8 mouse cellular contexts compared by ENCODE assay signal in the genomic region with DNA sequence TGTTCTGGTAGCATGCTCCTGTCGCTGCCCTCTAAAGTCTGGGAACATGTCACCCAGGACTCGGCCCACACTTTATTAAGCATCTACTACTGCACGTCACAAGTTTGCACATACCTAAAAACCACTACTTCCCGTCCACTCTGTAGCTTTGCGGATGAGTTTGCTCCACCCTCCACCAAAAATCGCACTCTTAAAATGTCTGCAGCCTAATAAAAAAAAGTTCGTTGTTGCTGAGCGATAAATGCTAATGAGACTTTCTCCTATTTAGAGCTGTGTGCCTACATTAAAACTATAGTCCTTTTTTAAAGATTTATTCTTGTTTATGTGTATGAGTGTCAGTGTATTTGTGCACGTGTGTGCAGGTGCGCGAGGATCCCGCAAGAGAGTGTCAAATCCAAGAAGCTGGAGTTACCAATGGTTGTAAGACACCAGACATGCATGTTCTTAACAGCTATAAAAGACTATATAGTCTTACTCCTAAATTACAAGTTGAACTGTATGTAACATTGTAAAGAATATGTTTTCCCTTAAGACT. TPM values are rescaled to one million over a fixed set of nuclear protein-coding genes. Genes with fewer than 3 reads are reported as not detected.
DNase-seq lines count a peak whose midpoint lies in the region; ATAC-seq and TF ChIP-seq lines count a peak whose summit lies in the region.

No protein-coding gene starts in this region.

- 42% methylated on average over 12 of the region's 12 CpGs for WGBS in midbrain, postnatal 0 days

- H3K36me3 ChIP-seq in midbrain, postnatal 0 days (ENCODE audit: insufficient read depth, low read length), result no peaks in the 10 kb centered on the region; the same call in 1 of the 2 replicates

- TF ChIP-seq CTCF in layer of hippocampus, adult 2 months (conservative IDR thresholded peaks at IDR 0.05), result no peak
- no peak for TF ChIP-seq CTCF in midbrain, postnatal 0 days (IDR thresholded peaks at IDR 0.05)

- H3K4me1 ChIP-seq in midbrain, postnatal 0 days (ENCODE audit: insufficient read depth, low read length), result no peaks in the 10 kb centered on the region

- peak overlapping the region; percentile 95 for H3K4me3 ChIP-seq in layer of hippocampus, adult 2 months
- H3K4me3 ChIP-seq in midbrain, postnatal 0 days (ENCODE audit: low read depth, low read length), result peak overlapping the region; percentile 78

- peak overlapping the region; percentile 86 for H3K27ac ChIP-seq in layer of hippocampus, adult 2 months
- peak overlapping the region; percentile 69; the same call in 1 of the 2 replicates for H3K27ac ChIP-seq in midbrain, postnatal 0 days (ENCODE audit: low read depth, low read length)

- no peaks in the 10 kb centered on the region for H3K27me3 ChIP-seq in midbrain, postnatal 0 days (ENCODE audit: insufficient read depth, low read length)

- DNase-seq in layer of hippocampus, adult 2 months (ENCODE audit: low spot score in 2 of 2), result no peak
- no peak for DNase-seq in layer of hippocampus, adult 8-10 months (ENCODE audit: low spot score in 2 of 2)
- DNase-seq in c-Kit-positive CD71-positive TER-119-negative erythroid progenitor cells, embryonic 14.5 days (ENCODE audit: low read depth), result peak; percentile 27
- no peak for DNase-seq in midbrain, postnatal 0 days (ENCODE audit: low spot score)
- no peak for DNase-seq in retina, postnatal 1 day
- DNase-seq in right cerebral cortex, postnatal 14 days, result no peak
- no peak for DNase-seq in cerebellum, postnatal 10 days

- peak; percentile 14 for ATAC-seq in inflammation-experienced regulatory T-cells, adult 6 months
- ATAC-seq in midbrain, postnatal 0 days (ENCODE audit: low FRiP score), result no peak

- peak overlapping the region; percentile 73 for H3K4me2 ChIP-seq in midbrain, postnatal 0 days (ENCODE audit: low read depth, low read length, poor library complexity, severe bottlenecking)

- H3K9me3 ChIP-seq in midbrain, postnatal 0 days (ENCODE audit: low read length), result no peaks in the 10 kb centered on the region

- H3K9ac ChIP-seq in midbrain, postnatal 0 days (replicated peaks; ENCODE audit: low read length, poor library complexity, severe bottlenecking), result peak overlapping the region; percentile 75

RNA-seq across cellular contexts. Expression of gene Ikbip, which starts 0.7 kb away (rescaled TPM):
- 10 to 100 TPM; 16.3 to 17.2 TPM for total RNA-seq in layer of hippocampus, adult 2 months (2021)
- 10 to 100 TPM; 15.5 to 21.6 (median 19.1) TPM for total RNA-seq in layer of hippocampus, adult 8-10 months (2022)
- 1 to 10 TPM; 5.3 to 8.6 (median 6.9) TPM for polyA plus RNA-seq in inflammation-experienced regulatory T-cells, adult 6 months (2017; shearing (Covaris generic))
- total RNA-seq in midbrain, postnatal 0 days (2014; rRNA removed), result 15.4 and 17.3 TPM in 2 replicates
- polyA plus RNA-seq in midbrain, postnatal 0 days (2015; fragmentation: Nextera tagmentation; extraction: Ambion mirVana), result 16.9 and 17.7 TPM in 2 replicates

RNA-seq across cellular contexts. Expression of gene Apaf1, which starts 0.9 kb away (rescaled TPM):
- 10 to 100 TPM; 12.7 to 15.4 TPM for total RNA-seq in layer of hippocampus, adult 2 months (2021)
- total RNA-seq in layer of hippocampus, adult 8-10 months (2022), result 10 to 100 TPM; 12.3 to 14.4 (median 13.8) TPM
- 10 to 100 TPM in 2 of 3 experiments, 1 to 10 TPM in 1; 6.9 to 23.2 (median 11.6) TPM for polyA plus RNA-seq in inflammation-experienced regulatory T-cells, adult 6 months (2017; shearing (Covaris generic))
- total RNA-seq in midbrain, postnatal 0 days (2014; rRNA removed), result 29.5 and 57.1 TPM in 2 replicates
- polyA plus RNA-seq in midbrain, postnatal 0 days (2015; fragmentation: Nextera tagmentation; extraction: Ambion mirVana), result 14.2 and 16.4 TPM in 2 replicates

RNA-seq across cellular contexts. Expression of gene Slc25a3, which starts 40.4 kb away (rescaled TPM):
- total RNA-seq in layer of hippocampus, adult 2 months (2021), result 100 to 1,000 TPM; 485 to 491 TPM
- total RNA-seq in layer of hippocampus, adult 8-10 months (2022), result 100 to 1,000 TPM; 490 to 567 (median 535) TPM
- polyA plus RNA-seq in inflammation-experienced regulatory T-cells, adult 6 months (2017; shearing (Covaris generic)), result 100 to 1,000 TPM; 227 to 247 (median 243) TPM
- 427 and 430 TPM in 2 replicates for total RNA-seq in midbrain, postnatal 0 days (2014; rRNA removed)
- 640 and 652 TPM in 2 replicates for polyA plus RNA-seq in midbrain, postnatal 0 days (2015; fragmentation: Nextera tagmentation; extraction: Ambion mirVana)
